Mouse (Mus musculus) thymus, postnatal 10 days (tissue): Measurements from ENCODE around the gene BC051019.

Source experiments
- DNase-seq, 2 experiments: peaks; one replicate each; pipeline ENCODE4 v3.0.0; 2021; ENCODE audit warnings: low spot score in 2 of 2

The BC051019 gene

GRCm38 (mm10) chr7:109708961-109709382 is 14.7 kb downstream of the BC051019 start:
- DNase-seq = no peak

DNA sequence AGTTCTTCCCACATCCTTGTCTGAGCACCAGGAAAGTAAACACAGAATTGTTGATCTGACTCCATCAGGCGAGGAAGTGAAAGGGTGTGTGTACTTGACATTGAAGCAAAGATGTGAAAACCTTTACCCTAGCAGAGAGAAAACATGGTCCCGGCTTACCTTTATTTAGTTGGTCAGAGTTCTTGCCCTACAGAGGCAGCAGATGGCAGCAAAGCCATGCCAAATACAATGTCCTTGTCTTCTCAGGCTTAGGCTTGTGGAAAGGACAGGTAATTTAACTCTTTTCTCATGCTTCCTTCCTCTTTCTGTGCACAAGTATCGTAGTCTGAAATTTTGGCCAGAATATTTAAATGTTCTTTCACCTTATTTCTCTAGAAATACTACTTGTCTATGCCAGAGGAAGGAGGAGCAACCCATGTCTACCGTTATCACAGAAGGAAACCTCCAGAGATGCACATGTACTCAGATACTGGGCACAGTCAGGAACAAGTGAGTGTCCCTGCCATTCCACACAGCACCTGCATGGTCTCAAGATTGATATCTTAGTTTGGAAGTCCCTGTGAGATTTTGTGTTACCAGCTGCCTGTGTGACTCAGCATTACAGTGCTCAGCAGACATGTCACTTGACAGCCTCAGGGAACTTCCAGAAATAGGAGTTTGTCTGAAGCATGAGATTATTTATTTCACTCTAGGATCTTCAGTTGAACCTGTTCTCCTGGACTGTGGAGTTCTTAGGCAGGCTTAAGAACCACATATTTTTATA is 16.4 kb downstream of the BC051019 start:
- DNase-seq = peak in 1 of 2 experiments; percentile 32

DNA sequence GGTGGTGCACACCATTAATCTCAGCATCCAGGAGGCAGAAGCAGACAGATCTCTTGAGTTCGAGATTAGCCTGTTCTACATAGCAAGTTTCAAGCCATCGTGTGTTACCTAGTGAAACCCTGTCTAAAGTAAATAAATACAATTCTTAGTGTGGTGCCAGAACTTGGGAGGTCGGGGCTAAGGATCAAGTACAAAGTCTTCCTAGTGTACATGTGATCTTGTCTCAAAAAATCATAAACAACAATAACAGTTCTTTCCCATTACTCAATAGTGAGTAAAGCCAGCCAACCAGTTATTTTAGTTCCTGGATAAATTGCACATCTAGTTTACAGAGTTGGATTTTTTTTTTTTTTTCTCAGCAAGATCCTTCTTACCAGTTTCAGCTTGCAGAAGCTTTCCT is 19.2 kb downstream of the BC051019 start:
- DNase-seq = no peak

- peak in 1 of 2 experiments; percentile 11 for DNase-seq
Observed at GRCm38 (mm10) chr7:109704016-109704377, 19.7 kb downstream of the BC051019 start.

DNA sequence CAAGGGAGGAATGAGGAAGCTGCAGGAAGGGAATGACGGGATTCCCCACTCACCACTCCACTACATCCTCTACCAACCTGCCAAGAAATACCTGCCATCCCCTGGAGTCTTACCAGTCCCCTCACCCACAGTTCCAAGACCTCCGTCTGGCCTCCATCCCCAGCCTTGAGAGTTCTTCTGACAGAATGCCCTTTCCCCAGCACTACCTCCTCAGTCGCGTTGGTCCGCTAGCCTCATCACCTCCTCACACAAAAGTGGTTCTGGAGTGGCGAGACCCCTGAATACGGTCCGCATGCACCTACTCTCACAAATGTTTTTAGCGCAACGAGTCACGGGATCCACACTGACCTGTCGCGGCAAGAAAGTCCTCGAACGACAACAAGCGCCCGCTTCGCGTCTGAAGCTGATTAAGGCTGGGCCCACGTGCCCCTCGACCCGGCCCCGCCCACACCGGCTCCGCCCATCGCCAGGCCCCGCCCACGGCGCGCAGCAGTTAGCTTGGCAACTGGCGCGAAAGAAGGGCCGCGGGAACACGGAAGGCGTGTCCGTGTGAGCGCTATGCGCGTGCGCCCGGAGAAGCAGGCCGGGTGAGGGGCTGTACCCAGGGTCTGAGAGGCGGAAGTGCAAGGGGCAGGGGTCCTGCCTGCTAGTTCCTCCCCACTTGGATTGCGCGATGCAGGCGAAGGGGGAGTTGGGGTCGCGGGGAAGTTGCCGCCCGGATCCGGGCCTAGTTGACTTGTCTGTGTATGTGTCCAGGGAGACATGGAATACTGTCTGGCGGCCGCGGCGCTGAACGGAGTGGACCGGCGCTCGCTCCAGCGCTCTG is 20.2 kb downstream of the BC051019 start, which contains the start of the genes St5 and Akip1:
TSS of gene St5 (minus strand) at position 416 of the 826 bp plus-strand sequence.
TSS of gene Akip1 (plus strand) at position 501 of the 826 bp plus-strand sequence.
- peak; percentile 95 to 97 for DNase-seq

DNA sequence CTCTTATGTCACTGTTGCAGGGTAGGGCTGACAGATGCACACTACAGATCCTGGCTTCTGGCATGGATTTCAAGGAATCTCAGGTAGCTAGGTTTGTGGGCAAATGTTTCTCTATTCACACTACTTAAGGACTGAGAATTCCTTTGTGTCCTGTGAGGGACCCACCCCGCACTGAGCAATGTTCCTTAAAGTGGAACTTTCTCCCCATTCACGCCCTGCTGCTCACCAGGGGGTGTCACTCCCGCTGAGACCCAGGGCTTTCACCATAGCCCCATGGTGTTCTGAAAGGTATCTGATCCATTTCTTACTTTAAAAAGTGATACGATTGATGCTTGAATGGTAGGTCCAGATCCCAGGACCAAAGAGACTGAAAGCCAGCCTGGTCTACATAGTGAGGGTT is 20.9 kb downstream of the BC051019 start:
- no peak for DNase-seq

- no peak for DNase-seq
Observed at GRCm38 (mm10) chr7:109700213-109700612, 23.4 kb downstream of the BC051019 start.

- no peak for DNase-seq
Observed at GRCm38 (mm10) chr7:109695339-109695726, 28.3 kb downstream of the BC051019 start.

GRCm38 (mm10) chr7:109694576-109695338 is 28.9 kb downstream of the BC051019 start:
- no peak for DNase-seq

DNA sequence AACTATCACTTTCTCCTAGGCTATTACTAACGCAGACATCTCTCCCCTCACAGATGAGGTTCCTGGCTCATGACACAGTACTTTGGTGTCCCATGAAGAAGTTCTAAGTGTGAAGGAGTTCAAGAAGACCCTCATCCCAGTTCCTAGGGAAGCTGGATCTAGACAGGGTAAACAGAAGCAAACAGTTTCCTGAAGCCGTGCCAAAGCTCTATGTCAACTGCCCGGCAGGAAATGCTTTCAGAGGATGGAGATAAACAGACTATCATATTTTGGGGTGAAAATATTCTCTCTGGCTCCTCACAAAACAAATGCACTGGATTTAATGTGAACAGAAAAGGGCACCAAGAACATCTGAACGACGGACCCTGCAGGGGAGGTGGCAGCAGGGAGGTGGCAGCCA is 32.7 kb downstream of the BC051019 start:
- DNase-seq = no peak

GRCm38 (mm10) chr7:109690101-109690500 is 33.5 kb downstream of the BC051019 start:
- no peak for DNase-seq

DNA sequence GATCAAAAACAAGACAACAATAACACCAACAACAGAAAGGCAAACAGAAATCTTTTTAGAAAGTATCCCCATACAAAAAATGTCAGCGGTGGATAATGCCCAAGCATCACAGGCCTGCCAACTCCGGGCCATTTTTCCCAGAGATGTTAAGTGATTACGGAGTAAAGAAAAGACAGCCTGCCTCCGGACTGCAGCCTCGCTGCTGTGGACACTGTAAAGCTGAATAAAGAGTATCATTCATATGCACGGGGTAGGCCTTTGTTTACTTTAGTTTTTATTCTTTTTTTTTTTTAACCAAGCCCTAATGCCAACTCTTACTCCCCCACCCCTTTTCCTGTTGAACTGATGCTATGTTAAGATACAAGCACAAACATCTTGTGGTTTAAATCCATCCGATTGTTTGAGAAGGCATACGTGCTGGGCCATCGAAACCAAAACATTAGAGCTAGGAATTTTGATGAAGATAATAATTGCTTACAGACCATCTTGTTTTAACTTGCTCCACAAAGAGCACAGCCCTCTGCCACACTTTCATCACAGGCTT is 37.0 kb downstream of the BC051019 start:
- DNase-seq = no peak

- no peak for DNase-seq
Observed at GRCm38 (mm10) chr7:109680879-109681278, 42.8 kb downstream of the BC051019 start.

DNA sequence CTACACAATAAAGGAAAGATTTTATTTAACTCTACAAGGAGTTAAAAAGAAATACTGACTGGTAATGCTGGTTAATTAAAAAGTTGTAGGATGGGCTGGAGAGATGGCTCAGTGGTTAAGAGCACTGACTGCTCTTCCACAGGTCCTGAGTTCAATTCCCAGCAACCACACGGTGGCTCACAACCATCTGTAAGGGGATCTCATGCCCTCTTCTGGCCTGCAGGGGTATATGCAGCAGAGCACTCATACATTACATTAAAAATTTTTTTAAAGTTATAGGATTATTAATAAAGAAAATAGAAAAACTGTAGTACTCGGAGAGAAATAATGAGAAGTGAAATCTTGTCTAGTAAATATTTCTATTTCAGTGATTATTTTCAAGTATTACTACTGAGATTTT is 43.4 kb downstream of the BC051019 start:
- DNase-seq = no peak

DNA sequence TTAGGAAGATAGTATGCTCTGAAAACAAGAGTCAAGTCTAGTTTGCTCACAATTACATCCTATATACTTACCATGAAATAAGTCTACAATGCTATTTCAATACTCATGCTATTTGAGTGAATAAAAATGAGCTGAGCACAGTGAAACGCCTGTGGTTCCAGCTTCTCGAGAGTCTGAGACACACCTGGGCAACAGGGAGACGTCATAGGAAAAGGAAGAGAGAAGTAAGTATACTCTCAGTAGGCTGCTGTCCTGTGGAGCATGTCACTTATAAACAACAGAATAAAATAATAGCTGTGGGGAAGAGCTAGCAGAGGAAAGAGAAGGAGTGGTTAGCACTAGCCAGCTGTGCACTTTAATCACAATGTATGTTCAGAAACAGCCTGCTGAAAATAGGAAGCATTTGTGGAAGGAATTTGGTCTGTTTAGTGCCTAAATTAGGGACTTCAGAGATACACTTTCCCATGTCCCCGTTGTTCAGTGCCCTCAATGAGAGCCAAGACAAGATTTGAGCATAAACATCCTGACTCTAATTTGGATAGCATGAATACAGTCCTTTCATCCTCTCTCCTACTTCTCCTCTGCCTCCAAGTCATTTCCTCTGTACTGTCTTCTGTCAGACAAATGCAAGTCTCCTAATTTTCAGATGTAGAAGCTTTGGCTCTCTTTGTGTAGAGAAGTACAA is 48.6 kb downstream of the BC051019 start:
- DNase-seq = no peak

DNA sequence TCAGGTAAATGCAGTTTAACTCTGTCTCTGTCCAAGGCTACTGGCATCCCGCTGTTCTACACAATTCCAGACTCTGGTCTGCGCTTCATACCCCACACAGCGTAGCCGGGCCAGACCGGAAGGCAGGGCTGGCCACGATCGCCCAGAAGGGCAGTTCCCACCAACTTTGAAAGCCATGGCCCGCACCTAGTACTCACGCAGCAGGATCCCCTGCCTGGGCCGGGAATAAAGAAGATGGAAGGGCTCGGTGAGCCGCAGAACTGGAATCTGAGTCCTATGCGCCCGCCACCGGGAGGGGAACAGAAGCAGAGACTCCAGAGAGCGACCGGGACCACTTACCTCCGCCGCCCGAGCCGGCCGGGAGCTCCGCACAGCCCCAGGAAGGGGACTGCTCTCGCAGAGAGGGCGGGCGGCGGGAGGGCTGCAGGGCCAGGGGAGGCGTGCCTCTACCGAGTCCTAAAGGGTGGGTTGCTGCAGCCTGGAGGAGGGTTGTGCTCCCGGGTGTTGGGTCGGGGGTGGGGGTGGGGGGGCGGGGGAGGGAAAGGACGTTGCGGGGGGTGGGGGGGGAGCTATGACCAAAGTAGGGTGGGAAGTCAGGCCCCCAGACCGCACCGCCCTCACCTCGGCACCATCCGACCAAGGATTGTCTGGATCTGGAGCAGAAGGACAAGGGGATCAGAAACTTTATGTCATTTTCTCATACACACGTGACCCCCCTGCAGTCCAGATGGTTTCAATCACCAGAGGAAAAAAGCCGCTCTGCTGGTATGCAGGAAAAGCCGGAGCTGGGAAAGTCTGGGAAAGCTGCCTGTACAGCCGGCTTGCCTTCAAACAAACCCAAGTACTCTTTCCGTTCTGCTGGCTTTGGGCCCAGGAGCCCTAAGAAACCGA is 51.8 kb downstream of the BC051019 start:
- peak in 1 of 2 experiments; percentile 29 for DNase-seq

DNA sequence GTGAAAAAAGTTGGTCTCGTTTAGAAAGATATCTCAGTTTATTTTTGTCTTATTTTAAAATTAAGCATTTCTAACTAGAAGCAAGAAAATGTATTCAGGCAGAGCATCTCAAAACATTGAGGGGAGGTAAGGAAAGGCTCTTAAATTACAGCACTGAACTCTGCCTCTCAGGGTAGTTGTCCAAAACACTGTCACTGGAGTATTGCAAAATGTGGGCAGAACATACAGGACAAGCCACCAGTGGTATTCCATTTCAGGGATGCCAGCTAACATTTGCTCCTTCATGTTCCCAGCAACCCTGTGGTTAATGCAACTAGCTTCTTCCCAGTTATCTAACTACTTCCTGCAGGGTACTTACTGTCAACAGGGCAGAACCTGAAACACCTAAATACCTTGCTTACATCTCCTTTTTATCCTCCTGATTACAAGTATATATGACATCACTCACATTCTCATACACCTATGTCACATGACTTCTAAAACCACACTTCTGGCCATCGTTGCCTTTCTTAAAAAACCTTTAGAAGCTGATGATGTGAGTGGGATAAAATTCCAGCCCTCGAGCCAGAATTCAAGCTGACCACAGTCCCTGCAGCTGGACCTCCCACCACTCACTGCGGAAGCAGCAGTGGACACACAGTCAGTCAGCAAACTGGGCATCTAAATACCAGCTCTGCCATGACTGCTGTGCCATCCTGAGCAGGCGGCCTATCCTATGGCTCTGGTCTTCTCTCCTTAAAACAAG is 54.1 kb downstream of the BC051019 start:
- DNase-seq = no peak

DNA sequence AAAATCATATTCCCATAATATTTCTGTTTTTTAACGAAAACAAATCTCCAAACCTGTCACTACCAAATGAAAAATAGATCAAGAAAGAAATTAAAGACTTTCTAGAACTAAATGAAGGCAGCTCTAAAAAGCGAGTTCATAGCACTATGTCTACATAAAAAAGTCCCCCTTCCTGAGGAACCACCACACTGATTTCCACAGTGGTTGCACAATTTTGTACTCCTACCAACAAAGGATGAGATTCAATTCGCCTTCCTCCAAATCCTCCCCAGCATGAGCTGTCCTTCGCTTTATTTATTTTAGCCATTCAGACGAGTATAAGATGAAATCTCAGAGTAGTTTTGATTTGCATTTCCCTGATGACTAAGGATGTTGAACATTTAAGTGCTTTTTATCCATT is 57.0 kb downstream of the BC051019 start:
- DNase-seq = no peak

DNA sequence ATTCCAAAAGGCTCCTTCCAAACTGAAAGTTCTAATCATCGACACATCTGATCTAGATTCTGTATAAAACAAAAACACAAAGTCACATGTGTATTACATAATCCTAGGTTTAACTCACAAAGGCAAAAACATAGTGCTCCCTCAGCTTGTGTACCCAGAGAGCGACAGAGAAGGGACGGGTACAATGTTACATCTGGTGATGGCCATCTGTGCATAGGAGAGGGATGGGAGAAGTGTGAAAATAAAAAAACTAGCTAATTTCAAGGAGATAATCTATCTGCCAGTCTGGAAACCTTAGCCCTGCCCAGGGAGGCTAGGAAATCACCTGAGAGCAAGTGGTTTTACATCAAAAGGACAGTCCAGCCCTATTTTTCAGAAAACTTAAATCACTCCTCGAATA is 61.0 kb downstream of the BC051019 start:
- no peak for DNase-seq
